Mouse (Mus musculus) T-helper 2 cell (primary cell): Measurements from ENCODE around the gene Gna15.

Experiments used
- in situ Hi-C: fragments of 300-600 bp; cut with MboI, MseI; formaldehyde crosslinking; loops from one replicate; pipeline ENCODE4 v1.15.1; 2025; ENCODE audit warnings: high pct_unique_total_duplicates

Gna15 gene

GRCm38 (mm10) chr10:81496264-81496901 lies 27.6 kb downstream of the Gna15 start, which contains the start of gene Ncln:
Ncln (minus strand) TSS chr10:81496392.
- in situ Hi-C loops = no loop called here

DNA sequence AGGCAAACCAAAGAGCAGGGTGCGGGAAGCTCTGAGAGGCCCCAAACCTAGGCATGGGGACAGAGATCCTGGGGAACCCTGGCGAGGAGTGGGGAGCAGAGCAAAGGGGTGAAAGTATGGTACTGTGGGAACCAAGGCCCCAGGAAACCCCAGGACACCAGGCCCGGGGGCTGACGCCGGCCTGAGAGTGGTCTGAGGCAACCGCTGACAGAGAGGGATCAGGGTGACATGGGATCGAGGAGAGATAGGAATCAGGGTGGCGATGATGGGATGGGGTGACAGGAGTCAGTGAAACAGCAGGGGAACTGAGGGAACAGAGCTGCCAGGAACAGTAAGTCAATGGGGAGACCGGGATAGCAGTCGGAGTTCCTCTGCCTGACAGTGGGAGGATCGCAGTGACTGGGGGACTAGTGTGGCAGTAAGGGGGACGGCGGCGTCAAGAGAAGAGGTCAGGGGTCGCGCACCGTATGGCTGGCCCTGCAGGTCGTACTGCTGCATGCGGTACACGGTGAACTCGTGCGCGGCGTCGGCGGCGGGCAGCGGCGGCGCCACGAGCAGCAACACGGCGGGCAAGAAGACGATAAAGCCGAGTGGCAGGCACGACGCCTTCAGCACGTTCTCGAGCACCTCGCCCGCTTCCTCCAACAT lies 28.3 kb downstream of the Gna15 start:
- in situ Hi-C loops = no loop called here

DNA sequence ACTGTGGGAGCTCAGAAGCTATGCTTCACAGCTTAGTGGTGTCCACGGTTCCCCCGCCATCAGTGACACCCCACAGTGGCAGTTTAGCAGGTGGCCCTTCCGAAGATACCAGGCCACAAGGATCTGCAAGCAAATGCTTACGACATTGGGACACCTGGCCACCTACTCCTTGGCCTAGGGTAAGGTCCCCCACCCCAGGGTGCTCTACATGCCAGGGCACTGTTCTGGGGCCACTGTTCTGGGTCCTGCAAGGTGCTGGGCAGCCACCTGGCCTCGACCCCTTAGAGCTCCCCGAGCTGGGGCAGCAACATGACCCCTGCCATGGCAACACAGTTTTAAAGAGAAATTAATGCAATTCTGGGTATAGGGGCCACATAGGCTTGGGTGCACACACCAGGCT lies 28.9 kb downstream of the Gna15 start:
- in situ Hi-C loops = no loop called here

DNA sequence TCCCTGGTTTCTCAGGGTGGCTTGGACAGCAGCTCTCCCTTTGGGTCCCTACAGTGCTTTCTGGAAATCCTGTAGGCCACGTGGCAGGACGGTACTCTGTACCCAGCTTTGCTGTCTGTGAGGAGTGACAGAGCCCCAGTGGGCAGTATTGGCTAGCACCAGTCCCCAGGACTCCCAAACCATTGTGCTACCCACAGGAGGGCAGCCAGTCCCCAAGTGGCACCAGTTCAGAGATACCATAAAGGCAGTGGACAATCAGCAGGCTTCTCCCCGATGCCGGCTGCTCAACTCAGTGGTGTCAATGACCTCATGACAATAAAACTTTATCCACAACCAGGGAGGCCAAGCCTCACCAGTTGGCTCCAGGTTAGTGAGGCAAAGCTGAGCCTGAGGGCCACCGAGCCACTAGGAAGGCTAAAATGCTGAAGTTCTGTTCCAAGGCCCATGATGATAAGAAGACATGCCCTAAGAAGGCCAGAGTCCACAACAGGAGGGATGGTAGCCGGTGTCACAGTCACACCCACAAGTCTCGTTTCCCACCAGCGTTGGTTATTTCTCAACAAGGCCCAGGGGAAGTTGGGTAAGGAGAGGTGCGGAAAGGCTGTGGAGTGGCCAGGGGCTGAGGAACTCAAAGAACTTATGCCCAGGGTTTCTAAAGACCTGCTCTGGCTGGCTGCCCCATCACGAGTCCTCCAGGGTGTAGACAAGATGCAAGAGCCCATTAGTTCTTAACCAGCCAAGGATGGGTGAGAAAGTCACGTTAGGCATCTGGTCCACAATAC lies 29.6 kb downstream of the Gna15 start:
- in situ Hi-C loops = no loop called here

DNA sequence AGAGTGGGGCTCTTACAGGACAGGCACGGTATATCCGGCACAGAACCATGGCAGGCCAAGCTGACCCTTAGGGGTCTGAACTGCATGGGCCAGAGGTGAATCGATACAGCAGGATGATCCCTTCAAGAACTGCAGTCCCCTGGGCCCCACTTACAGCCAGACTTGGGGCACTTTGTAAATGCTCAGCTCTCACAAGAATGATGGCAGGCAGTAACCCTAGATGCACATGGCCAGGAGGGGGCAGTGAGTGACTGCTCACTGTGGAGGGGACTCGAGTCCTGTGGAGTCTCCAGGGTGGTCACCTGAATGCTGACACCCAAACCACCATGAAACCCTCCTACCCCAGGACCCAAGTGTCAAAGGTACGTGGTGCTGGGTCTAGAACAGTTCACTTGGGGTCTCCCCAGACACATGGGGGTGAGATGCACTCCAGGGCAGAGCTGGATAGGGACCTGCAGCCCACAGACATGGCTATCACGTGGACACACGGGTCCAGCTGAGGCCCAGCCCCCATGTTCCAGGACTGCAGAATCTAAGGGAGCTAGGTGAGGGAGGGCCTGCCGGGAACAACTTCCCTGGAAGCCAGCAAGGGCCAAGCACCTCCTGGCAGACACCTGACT lies 30.3 kb downstream of the Gna15 start:
- in situ Hi-C loops = no loop called here

- in situ Hi-C loops = no loop called here
These were observed 31.3 kb downstream of the Gna15 start for GRCm38 (mm10) chr10:81492606-81493240.

DNA sequence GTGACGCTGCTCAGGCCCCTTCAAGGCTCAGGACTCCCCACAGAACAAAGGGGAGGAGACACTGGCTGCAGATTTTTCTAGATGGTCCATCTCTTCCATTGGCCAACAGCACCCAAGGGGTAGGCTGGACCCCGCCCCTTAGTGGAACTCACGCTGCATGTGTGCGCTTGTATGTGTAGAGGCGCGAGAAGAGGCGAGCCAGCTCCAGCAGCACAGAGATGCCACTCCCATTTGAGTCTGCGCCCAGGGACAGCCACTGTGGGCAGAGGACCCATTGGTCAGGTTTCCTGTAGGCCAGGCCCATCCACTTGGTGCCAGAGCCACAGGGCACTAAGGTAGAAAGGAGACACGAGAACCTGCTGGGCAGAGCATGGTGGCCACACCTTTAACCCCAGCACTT lies 33.0 kb downstream of the Gna15 start:
- in situ Hi-C loops = no loop called here

GRCm38 (mm10) chr10:81489941-81490340 lies 34.1 kb downstream of the Gna15 start:
- in situ Hi-C loops = loop anchor here (10.0 kb wide), 1 partner anchor 45 kb away; no protein-coding TSS in a partner anchor

DNA sequence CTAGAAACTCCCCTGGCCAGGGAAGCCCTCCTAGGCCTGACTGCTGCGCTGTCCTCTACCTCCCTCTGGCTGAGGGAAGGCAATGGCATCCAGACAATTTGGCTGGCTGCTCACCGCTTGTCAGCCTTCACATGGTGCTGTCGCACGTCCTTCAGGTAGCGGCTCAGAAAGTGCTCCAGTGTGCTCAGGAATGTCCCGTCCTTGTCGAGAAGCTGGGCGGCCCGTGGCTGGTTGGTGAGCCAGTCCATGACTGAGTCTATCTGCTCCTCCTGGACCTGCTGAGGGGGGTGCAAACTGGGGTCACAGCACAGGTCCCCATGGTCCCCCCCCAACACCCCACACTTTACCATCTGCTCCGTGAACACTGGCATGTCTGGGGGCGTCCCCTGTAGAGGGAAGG lies 35.9 kb downstream of the Gna15 start:
- in situ Hi-C loops = loop anchor here (10.0 kb wide), 1 partner anchor 47 kb away; no protein-coding TSS in a partner anchor

DNA sequence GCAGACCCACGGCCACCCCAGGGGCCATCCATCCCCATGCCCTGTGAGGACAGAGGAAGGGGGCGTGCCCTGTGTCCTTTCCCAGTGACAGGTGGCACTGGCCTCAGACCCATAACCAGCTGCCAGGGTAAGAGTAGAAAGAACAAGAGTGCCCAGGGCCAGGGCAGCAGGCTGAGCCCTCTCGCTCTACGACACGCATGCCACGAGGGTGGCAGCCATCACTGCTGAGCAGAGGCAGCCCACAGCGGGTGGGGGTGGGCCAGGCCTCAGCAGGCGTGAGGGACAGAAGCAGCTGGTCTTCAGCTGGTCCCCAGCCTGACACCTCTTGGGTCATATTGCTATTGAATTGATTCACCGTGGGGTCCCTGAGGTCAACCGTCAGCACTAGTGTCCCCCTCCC lies 37.5 kb downstream of the Gna15 start:
- in situ Hi-C loops = loop anchor here (10.0 kb wide), 1 partner anchor 48 kb away; no protein-coding TSS in a partner anchor

- in situ Hi-C loops = loop anchor here (10.0 kb wide), 1 partner anchor 49 kb away; no protein-coding TSS in a partner anchor
These were observed 38.5 kb downstream of the Gna15 start for GRCm38 (mm10) chr10:81485479-81486018.

DNA sequence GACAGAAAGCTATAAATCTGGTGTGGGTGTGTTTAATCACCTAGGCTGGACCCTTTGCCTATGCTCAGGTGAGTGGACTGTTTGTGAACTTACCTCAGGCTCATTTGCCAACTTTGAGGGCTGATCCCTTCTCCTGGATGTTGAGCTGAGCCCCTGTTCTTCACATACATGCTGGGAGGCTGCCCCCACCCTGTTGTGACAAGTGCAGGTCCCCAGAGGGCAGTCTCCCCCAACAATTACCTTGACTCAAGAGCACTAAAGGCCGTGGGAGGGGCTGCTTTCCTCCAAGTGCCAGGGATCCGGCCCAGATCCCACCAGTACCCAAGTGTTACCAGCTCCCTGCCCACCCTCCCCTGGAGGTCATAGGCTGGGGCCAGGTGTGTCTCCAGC lies 39.0 kb downstream of the Gna15 start:
- in situ Hi-C loops = loop anchor here (10.0 kb wide), 1 partner anchor 50 kb away; no protein-coding TSS in a partner anchor

- in situ Hi-C loops = loop anchor here (10.0 kb wide), 1 partner anchor 50 kb away; no protein-coding TSS in a partner anchor
These were observed 39.5 kb downstream of the Gna15 start for GRCm38 (mm10) chr10:81484441-81485059.

DNA sequence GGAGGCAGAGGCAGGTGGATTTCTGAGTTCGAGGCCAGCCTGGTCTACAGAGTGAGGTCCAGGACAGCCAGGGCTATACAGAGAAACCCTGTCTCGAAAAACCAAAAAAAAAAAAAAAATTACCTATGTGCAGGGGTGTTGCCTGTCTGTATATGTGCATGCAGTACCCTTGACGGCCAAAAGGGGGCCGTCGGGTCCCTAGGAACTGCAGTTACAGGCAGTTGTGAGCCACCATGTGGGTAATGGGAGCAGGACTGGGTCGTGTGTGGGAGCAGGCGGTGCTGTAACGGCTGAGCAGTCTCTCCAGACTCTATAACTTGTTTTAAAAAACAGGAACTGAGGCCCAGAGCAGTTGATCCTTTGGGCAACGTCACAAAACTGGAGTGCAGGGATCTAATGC lies 40.0 kb downstream of the Gna15 start:
- in situ Hi-C loops = loop anchor here (10.0 kb wide), 1 partner anchor 51 kb away; no protein-coding TSS in a partner anchor

GRCm38 (mm10) chr10:81482533-81482889 lies 41.5 kb downstream of the Gna15 start, which contains the start of gene Celf5:
Celf5 (minus strand) TSS chr10:81482709.
- in situ Hi-C loops = loop anchor here (10.0 kb wide), 1 partner anchor 52 kb away; no protein-coding TSS in a partner anchor

GRCm38 (mm10) chr10:81481605-81482532 lies 42.2 kb downstream of the Gna15 start:
- in situ Hi-C loops = loop anchor here (10.0 kb wide), 1 partner anchor 53 kb away; no protein-coding TSS in a partner anchor

- in situ Hi-C loops = no loop called here
These were observed 49.6 kb downstream of the Gna15 start for GRCm38 (mm10) chr10:81474461-81474860.

DNA sequence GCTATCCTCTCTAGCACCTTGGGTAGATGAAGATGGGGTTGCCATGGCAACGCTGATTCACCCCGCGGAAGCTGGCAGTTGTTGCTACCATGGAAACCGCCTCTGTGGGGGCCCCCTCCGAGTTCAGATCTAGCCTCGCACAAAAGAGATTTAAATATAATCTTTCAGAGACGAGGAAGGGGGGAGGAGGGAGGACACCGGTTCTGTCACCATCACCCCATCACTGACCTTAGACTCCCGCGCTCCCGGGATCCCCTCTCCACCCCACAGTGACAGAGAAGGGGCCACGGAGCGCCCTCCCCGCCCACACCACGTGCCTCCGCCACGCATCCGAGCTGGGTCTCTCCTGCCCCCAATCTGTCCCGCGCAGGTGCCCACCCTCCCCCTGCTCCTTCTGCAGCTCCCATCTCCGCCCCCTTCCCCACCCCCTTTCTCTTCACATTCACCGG lies 51.0 kb downstream of the Gna15 start:
- in situ Hi-C loops = no loop called here

DNA sequence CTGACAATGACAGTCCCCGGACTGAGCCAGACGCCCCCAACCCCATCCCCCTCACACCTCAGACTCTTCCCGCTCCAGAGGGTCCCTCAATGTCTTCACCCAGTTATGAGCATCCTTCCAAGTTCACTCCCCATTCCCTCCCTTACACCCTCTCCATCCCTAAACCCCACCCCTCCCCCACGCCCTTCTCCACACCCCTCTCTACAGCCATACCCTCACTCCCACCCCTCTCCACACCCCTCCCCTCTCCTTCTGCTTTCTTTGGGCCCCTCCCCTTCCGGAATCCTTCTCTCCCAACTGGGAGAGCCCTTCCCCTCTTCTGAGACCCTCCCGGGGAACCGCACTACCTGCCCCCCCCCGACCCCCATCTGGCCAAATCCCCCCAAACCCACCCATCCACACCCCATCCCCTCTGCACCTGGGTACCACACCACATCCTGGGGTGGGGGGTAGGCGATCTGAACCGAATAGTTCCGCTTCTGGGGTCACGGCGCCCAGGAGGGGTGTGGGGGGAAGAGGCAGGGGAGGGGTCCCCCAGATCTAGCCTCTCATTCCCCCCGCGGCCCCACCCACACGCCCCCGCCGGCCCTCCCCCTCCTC lies 51.5 kb downstream of the Gna15 start:
- in situ Hi-C loops = no loop called here
